Mouse (Mus musculus) c-Kit-positive CD71-positive TER-119-negative erythroid progenitor cells, embryonic 14.5 days (primary cell): ENCODE data around the gene Gm4513.
"Not testable (repeated sequence)": the region's sequence is repeated elsewhere in the genome, so short reads cannot be mapped to it uniquely, and the experiment has no call there.

Experiments
- DNase-seq: peaks from one replicate; pipeline ENCODE4 v3.0.0-alpha.2; 2013; ENCODE audit warnings: low read depth

Gm4513 gene

DNA sequence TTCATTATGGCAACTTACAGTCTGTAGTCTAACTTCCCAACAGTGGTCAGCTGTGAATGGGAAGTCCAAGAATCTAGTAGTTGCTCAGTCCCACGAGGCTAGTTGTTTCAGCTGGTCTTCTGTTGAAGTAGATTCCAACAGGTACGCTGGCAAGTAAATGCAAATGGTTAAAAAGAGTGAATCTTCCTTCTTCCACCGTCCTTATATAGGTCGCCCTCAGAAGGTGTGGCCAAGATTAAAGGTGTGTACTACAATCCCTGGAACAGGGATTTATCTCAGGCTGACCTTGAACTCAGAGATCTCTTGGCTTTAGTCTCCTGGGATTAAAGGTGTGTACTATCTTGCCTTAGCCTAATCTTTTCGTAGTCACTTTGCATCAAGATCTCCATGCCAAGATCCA lies at the start of gene Gm4513:
TSS of gene Gm4513 (minus strand) at position 101 of the 400 bp plus-strand sequence.
- not testable (repeated sequence) for DNase-seq

- DNase-seq, result not testable (repeated sequence)
Observed at GRCm38 (mm10) chr7:20576141-20576540, 22.7 kb downstream of the Gm4513 start, which contains the start of gene Gm4141. TSS of gene Gm4141 (minus strand) at chr7:20576241.

DNA sequence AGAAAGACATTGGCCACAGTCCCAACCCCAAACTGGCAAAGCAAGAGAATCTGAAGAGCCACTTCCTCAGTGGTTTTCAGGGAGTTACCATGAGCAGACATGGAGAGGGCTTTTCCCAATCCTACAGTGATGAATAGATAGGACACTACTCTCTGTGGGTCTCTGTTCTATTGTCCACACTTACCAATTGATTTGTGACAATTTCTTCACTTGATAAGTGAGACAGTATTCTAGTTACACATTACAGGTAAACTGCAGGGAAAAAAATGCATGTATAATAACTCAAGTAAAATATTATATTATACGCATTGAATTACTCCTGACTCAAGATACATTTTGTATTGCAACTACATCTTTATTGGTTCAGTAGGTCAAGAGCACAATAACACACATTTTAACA lies 53.2 kb downstream of the Gm4513 start, which contains the start of gene Gm5726:
TSS of gene Gm5726 (minus strand) at position 101 of the 400 bp plus-strand sequence.
- not testable (repeated sequence) for DNase-seq
